Mouse (Mus musculus) hindbrain, embryonic 15.5 days (tissue): Measurements from ENCODE around the gene Bbip1. TPM values are rescaled to one million over a fixed set of nuclear protein-coding genes. Genes with fewer than 3 reads are reported as not detected.

ENCODE experiments used
- ATAC-seq: fragments of 200-750 bp; cut with Nextera tagmentation; 2 replicates; pipeline ENCODE4 v1.8.0; 2017; ENCODE audit warnings: low read depth, moderate number of reproducible peaks, moderate TSS enrichment; ENCODE audit not compliant: low FRiP score
- H3K27ac ChIP-seq: fragments of 300-500 bp; sonication (generic); replicated peaks from 2 replicates; pipeline ENCODE4 v1.5.1; 2015; ENCODE audit warnings: mild to moderate bottlenecking, inconsistent platforms
- H3K27me3 ChIP-seq: fragments of 300-500 bp; sonication (generic); 2 replicates; pipeline ENCODE4 v1.6.1; 2015; ENCODE audit warnings: control low read depth, inconsistent platforms
- H3K36me3 ChIP-seq: fragments of 300-500 bp; sonication (generic); 2 replicates; pipeline ENCODE4 v1.6.1; 2015; ENCODE audit warnings: control low read depth, inconsistent platforms
- H3K4me1 ChIP-seq: fragments of 300-500 bp; sonication (generic); replicated peaks from 2 replicates; pipeline ENCODE4 v1.6.1; 2015; ENCODE audit warnings: control low read depth, inconsistent platforms
- H3K4me2 ChIP-seq: fragments of 300-500 bp; sonication (generic); 2 replicates; pipeline ENCODE4 v1.6.1; 2015; ENCODE audit warnings: moderate library complexity, mild to moderate bottlenecking, inconsistent platforms
- H3K4me3 ChIP-seq: fragments of 300-500 bp; sonication (generic); 2 replicates; pipeline ENCODE4 v1.5.1; 2015; ENCODE audit warnings: mild to moderate bottlenecking, inconsistent platforms
- H3K9ac ChIP-seq: fragments of 300-500 bp; sonication (generic); 2 replicates; pipeline ENCODE4 v1.6.1; 2015; ENCODE audit warnings: inconsistent platforms
- H3K9me3 ChIP-seq: fragments of 300-500 bp; sonication (generic); 2 replicates; pipeline ENCODE4 v1.6.1; 2016; ENCODE audit warnings: control low read depth, inconsistent platforms
- WGBS: fragments of 180-500 bp; shearing (Covaris S2); methylation state at CpG from one replicate; pipeline ENCODE4 v1.1.7; 2015; 5-methylcytosine and 5-hydroxymethylcytosine counted together
- polyA plus RNA-seq: library from polyadenylated mRNA; unstranded; fragments of >200 nt; fragmentation: Nextera tagmentation; extraction: Ambion mirVana; gene quantifications from 2 replicates; pipeline ENCODE4 v1.2.1, GENCODE M21; 2015

Gene Bbip1
- polyA plus RNA-seq, 1 experiment from 2014 or later, result 132 TPM

DNA sequence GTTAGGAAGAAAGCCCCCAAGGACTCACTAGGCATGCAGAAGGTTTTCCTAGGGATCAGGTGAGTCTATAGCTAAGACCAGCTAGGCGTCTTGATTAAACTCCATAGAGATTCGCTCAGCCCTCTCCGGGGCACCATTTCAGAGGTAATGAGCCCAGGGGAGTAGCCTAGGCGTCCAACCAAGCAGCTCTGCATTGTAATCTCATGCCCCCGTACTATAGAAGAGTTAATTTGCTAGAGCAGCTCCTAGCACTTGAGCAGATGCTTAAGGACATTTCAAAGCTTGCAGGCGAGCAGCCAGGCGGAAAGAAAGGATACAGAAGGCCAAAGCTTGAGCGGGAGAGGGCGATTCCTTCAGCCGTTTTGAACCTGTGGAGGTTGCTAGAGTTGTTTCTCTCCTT is 59.0 kb downstream of the Bbip1 start:
- 34% methylated on average over 10 of the region's 10 CpGs for WGBS
- H3K27ac ChIP-seq, result no peak overlapping the region
- no peaks in the 10 kb centered on the region for H3K27me3 ChIP-seq
- no peak overlapping the region for H3K4me2 ChIP-seq
- H3K9ac ChIP-seq, result no peak overlapping the region
- no peak for ATAC-seq
- no peaks in the 10 kb centered on the region for H3K9me3 ChIP-seq
- H3K36me3 ChIP-seq, result no peaks in the 10 kb centered on the region
- no peak overlapping the region for H3K4me3 ChIP-seq
- H3K4me1 ChIP-seq, result peaks cover 4% of the 10 kb centered on the region; the same call in 1 of the 2 replicates

- Histone ChIP-seq H3K4me3 (no peak overlapping the region), H3K4me2 (no peak overlapping the region), H3K27me3 (no peaks in the 10 kb centered on the region), H3K9me3 (no peaks in the 10 kb centered on the region), H3K27ac (no peak overlapping the region), H3K4me1 (peaks cover 4% of the 10 kb centered on the region; the same call in 1 of the 2 replicates), H3K9ac (no peak overlapping the region), H3K36me3 (no peaks in the 10 kb centered on the region)
- ATAC-seq, result no peak
- 52% methylated on average over 5 of the region's 5 CpGs for WGBS
Measured at GRCm38 (mm10) chr19:53881786-53882185, 62.6 kb downstream of the Bbip1 start.

GRCm38 (mm10) chr19:53880460-53880859 is 64.0 kb downstream of the Bbip1 start:
- H3K27me3 ChIP-seq, result no peaks in the 10 kb centered on the region
- no peak for ATAC-seq
- peaks cover 2% of the 10 kb centered on the region; the same call in 1 of the 2 replicates for H3K4me1 ChIP-seq
- H3K27ac ChIP-seq, result no peak overlapping the region
- H3K4me3 ChIP-seq, result no peak overlapping the region
- H3K36me3 ChIP-seq, result no peaks in the 10 kb centered on the region
- no peak overlapping the region for H3K9ac ChIP-seq
- H3K4me2 ChIP-seq, result no peak overlapping the region
- H3K9me3 ChIP-seq, result no peaks in the 10 kb centered on the region
- WGBS, result 61% methylated on average over 1 of the region's 1 CpGs

Other genes with a start within 250 kb of the Bbip1 start
- 58.0 and 60.4 TPM in 2 replicates for gene Pdcd4, start 52.4 kb downstream of the Bbip1 start, polyA plus RNA-seq
- gene Shoc2, start 321 bp downstream of the Bbip1 start, polyA plus RNA-seq, result 59.3 and 64.6 TPM in 2 replicates
- 4.7 and 5.5 TPM in 2 replicates for gene Adra2a, start 99.5 kb upstream of the Bbip1 start, polyA plus RNA-seq